Mouse (Mus musculus) T-helper 2 cell (primary cell): Measurements from ENCODE around the gene Pofut1.
"Not testable (repeated sequence)": the region's sequence is repeated elsewhere in the genome, so short reads cannot be mapped to it uniquely, and the experiment has no call there.

Experiments used
- in situ Hi-C: fragments of 300-600 bp; cut with MboI, MseI; formaldehyde crosslinking; loops from one replicate; pipeline ENCODE4 v1.15.1; 2025; ENCODE audit warnings: high pct_unique_total_duplicates

Pofut1 gene

DNA sequence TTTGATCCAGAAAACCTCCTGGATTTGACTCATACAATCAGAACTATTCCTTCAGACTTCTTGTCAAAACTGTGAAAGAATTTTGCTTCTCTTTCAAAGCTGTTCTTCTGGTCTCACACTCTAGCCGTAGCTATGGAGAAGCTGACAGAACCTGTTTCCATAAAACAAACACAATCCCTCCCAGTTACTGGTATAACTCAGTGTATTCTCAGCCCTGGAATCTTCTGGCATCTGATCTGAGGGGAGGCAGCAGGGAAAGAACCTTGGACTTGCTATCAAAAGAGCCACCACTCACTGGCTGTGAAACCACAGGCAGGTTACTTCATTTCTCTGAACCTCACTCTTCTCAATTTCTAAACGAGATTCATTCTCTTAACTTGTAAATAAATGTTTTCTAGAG lies 2.9 kb upstream of the Pofut1 start:
- in situ Hi-C loops: no loop called here

DNA sequence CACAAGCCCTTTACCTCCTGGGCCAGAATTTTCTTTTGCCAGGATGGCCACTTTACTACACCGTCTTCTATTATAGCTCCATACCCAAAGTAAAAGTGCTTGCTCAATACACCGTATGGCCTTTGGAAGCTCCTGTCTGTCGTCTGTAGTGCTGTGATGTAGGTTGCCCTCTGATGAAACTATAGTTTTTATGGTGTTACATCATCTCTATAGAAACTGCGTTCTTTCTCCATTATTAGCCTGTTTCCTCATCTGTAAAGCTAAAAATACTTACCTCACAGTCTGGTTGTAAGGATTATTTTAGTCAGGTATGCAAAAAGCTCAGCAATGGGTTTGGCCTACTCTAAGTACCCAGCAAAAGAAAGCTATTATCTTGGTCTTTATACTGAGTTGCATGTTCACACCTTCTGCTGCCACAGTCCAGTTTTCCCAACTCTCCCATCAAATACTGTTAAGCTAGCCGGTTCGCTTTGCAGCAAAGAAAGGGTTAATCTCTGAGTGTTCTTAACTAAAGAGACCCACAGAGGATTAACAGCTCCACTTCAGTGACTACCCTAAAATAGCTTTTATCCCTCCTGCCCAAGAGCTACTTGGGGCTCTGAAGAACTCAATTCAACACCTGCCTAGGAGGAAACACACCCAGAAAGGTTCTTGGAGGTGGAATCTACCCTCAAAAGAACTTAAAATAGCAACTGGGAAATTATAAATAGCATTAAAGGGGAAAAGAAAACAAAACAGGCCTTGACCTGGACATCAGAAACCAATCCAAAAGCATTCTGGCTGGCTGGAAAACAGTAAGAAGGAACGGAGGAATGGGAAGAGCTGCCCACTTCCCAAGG lies 2.1 kb upstream of the Pofut1 start:
- in situ Hi-C loops: no loop called here

DNA sequence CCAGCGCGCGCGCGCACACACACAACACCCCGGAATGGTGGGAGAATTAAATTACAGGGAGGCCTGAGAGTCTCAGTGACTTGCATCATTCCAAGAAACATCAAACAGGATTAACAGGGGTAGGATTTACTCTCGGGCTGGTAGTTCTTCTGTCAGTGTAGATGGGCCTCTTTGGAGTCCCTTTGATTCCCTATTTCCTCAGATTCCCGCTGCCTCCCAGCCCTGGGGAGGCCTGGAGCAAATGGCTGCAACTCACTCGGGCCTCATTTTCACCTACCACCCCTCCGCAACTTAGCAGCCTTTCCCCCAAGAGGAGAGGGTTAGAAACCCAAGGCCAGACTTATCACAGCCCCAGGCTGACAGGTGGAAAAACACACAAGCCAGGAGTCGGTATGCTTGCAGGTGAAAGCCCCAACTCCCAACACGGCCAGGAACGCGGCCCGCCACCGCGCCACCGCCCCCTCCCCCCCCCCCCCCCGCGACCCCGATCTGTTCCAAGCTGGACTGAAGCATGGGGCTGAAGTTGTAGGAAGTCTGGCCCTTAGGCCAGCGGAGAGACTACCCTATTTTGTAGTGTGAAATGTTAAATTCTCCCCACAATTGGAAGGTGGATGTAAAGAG lies 1.4 kb upstream of the Pofut1 start:
- in situ Hi-C loops: no loop called here

DNA sequence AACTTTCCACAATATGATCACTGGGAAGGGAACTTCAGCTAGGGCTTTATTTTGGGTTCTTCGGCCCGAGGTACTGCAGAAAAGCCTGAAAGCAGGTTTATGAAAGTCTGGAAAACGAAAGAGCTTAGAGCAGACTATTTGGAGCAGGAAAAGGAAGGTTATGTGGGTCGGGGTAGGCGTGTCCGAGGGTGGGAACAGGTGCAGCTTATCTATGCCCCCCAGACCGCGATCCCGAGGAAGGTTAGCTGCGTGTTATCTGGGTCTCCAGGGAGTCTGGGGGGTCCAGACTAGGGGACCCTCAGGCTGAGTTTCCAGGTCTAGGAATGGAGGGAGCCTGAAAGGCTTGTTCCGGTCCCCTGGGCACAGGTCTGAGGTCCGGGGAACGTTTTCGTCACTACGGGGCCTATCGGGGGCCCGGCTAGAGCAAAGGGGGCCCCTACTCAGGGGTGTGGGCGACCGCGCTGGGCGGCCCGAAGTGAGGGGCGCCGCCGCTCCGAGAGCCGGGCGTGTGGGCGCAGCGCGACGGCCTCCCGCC lies 565 bp upstream of the Pofut1 start:
- in situ Hi-C loops: no loop called here

DNA sequence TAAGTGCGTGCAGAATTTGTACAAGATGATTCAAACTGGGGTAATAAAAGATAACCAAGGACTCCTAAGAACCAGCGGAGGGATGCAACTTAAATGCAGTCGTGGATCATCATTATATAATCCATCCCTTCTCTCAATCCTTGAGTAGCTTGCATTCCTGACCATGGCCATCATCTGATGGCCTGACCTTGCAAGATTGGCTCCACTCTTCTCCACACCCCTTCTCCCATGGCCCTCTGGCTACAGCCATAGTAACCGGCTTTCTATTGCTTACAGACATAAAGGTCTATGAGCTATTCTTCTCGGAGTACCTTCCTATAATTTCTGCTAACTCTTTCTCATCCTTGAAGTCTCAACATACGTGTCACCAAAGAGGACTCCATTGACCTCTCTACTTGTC lies 823 bp downstream of the Pofut1 start:
- in situ Hi-C loops: no loop called here

DNA sequence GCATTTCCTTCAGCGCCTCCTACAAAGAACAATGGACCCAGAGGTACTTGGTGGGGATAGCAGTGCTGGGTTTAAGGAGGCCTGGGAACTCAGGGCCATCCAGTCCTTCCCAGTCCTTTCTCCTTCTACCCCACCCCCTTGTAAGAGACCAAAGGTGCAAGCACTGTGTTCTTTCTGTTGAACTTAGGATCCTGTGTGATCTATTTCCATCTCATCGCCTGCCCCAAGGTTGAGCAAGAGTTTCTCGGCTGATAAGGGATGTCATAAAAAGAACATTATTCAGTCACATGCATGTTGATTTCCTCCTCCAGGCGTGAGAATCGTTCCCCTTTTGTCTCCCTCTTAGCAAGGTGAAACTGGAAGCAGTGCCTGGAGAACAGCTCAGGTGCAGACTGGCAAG lies 8.4 kb downstream of the Pofut1 start:
- in situ Hi-C loops: no loop called here

DNA sequence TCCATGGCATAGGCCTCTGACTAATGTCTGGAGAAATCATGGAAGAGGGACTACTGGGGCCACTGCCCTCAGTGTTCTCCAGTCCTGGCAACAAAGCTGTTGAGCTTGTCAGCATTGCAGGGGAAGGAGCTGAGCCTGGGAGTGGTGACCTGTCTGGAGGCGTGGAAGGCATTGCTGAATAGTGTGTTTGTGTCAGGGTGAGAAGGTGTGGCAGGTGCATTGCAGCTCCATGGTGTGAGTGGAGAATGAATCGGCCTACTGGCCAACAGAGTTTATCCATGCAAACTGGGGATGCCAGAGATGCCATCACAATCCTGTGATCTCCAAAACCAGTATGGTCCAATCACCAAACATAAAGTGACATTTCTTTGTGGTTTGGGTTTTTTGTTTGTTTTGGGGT lies 15.3 kb downstream of the Pofut1 start:
- in situ Hi-C loops: no loop called here

DNA sequence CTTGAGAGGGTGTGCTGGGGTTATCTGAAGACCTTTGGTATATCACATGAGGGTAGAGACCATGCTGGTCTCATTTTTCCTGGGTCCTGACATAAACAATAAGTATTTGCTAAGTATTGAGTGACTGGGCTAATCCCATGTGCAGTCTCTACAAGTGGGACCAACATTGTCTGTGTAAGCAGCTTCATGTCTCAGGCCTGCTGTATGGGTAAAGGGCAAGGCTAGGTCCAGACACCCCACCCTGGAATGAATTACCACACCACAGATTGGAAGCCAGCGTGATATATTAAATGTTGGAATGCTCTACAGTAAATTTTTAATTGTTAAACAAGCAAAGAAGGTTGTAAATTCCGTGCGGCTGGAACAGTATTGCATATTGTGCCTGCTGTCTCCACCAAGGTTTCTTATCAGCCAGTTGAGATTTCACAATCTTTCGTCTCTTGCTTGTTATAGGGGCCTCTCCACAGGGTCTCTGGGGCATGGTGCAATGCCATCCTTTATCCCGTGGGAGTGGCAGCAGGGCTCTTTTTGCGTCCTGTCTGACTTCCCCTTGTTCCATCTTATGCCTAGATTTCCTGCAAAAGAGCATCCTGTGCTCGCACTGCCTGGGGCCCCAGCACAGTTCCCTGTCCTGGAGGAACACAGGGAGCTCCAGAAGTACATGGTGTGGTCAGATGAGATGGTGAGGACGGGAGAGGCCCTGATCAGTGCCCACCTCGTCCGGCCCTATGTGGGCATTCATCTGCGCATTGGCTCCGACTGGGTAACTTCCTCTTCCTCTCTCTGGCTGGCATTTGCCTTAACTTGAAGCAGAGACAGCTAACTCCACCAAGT lies 17.9 kb downstream of the Pofut1 start:
- in situ Hi-C loops: no loop called here

DNA sequence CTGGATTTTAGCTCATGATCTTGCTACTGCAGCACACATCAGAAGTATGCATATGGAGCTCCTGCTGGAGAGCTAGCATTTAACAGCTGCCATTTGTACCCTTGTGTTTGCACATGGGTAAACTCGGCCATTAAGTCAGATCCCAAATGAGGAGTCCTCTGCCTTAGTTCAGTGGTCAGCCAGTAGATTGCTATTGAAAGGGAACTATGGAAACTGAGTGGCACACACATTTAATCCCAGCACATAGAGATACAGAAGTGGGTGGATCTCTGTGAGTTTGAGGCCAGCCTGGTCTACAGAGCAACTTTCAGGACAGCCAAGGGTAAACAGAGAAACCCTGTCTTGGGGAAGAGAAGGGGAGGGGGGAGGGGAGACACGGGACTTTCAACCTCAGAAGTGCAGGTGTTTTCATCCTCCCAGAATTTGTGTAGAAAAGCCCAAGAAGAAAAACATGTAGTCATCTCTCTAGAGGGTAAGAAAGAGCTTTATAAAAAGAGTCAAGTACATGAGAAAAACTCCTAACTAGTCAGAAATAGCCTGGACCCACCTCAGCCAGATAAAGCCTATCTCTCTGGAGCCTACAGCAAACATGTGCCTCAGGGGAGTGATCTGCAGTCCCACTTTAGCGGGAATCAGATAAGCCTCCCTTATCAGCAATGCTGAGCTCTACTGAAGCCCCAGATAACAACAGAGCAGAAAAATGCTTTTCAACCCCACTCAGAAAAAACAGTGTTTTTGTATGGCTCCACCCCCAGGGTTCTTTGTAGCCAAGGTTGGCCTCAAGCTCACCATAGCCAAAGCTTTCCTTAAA lies 18.7 kb downstream of the Pofut1 start:
- in situ Hi-C loops: no loop called here

DNA sequence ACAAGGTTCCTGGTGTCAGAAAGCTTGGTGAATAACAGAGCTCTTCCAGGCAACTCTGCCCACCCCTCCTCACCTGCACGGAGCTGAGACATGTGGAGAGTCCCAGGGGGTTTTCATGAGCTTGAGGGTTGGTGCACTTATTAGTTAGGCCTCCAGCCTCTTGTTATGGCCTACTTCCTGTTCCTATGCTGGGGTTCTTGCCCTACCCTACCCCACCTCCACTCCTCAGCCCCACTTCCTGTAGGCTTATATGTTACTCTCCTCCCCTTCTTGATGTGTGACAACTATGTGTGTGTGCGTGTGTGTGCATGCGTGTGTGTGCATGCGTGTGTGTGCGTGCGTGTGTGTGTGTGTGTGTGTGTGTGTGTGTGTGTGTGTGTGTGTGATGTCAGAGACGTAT lies 21.7 kb downstream of the Pofut1 start:
- in situ Hi-C loops: no loop called here

DNA sequence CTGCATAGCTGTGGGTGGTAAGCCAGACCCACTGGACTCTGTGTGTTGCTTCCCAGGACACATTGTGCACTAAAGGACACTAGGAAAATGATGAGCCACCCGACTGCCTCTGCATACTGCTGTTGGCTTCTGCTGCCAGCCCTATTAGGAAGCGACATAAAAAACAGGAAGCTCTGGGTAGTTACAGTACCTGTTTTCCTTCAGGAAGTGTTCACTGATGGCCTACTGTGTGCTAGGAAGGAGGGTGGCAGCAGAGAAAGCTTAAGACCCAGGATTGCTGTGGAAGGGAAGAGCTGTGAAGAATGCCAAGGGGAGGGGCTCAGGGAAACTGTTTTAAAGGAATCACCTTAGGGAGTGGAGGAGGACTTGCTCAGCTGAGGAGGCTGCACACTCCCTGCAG lies 26.0 kb downstream of the Pofut1 start:
- in situ Hi-C loops: no loop called here

DNA sequence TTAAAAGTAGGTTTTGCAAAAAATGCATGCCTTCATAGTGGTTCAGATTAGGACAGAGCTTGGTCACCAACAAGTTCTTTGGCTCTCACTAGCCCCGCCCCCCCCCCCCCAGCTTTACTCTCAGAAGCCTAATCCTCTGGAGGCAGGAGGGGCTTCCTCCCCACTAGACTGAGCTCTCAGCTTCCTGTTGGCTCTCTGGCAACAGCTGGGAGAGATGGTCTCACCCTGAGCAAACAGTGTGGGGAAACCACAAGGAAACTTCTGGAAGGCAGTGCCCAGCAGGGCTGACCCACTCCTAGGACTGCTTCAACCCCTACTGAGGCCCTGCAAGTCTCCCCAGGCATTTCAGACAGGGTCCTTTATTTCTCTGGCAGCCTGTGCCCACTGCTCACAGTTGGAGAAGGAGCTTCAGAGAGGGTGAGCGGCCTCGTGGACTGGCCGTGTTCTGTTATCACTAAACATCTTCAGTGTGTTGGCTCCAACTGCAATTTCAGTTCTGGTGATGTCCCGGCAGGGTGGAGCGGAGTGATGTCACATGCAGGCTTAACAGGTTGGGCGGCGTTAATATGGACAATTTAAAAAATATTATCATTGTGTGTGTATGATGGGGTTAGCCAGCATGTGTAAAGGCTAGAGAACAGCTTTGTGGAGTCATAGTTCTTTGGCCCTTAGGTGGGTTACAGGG lies 29.0 kb downstream of the Pofut1 start:
- in situ Hi-C loops: not testable (repeated sequence)

DNA sequence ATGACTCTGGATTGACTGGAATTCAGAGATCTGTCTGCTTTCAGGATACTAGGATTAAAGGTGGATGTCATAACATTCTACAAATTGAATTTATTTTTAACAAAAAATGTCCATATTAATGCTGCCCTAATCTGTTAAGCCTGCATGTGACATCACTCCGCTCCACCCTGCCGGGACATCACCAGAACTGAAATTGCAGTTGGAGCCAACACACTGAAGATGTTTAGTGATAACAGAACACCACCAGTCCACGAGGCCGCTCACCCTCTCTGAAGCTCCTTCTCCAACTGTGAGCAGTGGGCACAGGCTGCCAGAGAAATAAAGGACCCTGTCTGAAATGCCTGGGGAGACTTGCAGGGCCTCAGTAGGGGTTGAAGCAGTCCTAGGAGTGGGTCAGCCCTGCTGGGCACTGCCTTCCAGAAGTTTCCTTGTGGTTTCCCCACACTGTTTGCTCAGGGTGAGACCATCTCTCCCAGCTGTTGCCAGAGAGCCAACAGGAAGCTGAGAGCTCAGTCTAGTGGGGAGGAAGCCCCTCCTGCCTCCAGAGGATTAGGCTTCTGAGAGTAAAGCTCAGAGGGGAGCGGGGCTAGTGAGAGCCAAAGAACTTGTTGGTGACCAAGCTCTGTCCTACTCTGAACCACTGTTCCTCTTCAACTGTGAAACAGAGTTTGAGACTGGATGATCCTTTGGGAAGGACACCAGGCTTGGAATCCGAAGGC lies 33.0 kb downstream of the Pofut1 start:
- in situ Hi-C loops: not testable (repeated sequence)

DNA sequence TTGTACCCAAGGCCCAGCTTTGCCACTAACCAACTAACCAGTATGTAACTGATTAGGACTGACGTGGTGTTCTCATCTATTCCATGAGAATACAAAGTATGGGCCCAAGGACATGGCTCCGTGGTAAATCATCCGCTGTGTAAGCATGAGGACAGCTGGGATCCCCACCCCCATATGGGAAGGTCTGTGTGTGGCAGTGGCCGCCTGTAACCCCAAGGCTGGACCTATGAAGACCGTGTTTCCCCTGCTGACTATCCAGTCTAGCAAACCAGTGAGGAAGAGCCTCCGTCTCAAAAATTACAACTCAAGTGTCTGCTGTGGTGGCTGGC lies 33.5 kb downstream of the Pofut1 start:
- in situ Hi-C loops: no loop called here

DNA sequence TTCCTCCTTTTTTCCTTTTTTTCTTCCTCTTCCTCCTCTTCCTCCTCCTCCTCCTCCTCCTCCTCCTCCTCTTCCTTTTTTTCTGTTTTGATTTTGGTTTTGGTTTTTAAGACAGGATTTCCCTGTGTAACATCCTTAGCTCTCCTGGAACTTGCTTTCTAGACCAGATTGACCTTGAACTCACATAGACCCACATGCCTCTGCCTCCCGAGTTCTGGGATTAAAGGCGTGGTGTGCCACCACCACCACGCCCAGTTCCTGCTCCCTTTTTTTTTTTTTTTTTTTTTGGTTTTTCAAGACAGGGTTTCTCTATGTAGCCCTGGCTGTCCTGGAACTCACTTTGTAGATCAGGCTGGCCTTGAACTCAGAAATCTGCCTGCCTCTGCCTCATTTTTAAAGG lies 34.2 kb downstream of the Pofut1 start:
- in situ Hi-C loops: not testable (repeated sequence)

DNA sequence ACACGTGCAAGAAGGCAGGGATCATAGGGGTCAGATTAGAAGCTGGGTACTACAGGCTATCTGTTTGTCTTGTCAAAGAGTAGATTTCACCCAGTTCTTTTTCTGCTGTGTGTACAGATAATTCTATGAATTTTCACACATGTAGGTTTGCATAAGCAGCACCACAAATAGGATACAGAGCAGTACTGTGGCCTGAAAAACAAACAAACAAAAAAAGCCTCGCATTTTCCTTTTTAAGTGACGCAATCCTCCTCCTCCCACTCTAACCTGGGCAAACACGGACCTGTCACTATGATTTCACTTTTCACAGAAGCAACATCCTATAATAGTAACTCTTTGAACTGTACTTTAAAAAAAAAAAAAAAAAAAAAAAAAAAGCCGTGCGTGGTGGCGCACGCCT lies 35.1 kb downstream of the Pofut1 start:
- in situ Hi-C loops: no loop called here

DNA sequence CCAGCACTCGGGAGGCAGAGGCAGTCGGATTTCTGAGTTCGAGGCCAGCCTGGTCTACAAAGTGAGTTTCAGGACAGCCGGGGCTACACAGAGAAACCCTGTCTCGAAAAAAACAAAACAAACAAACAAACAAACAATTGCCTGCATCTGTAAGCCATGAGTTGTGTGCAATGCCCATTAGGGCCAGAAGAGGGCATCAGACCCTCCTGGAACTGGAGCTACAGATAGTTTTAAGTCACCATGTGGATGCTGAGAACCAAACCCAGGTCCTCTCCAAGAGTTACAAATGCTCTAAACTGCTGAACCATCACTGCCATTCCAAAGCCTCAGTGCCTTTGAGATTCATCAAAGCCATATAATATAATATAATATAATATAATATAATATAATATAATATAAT lies 35.5 kb downstream of the Pofut1 start:
- in situ Hi-C loops: not testable (repeated sequence)

DNA sequence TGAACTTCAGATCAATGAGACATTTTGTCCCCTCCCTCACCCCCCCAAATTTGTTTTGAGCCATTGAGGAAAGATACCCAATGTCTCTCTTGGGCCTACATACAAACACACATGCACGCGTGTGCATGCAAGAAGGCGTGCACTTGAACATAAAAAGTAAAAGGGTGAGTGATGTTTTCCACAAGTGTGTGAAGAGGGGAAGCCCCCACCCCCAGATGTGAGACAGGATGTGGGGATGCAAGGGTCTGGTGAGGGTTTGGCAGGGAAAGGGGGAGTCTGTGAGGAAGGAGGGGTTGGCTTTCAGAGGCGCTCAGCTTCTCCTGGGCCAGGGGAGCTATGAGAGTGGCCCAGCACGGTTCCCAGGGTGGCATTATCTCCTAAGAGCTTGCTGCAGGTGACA lies 37.0 kb downstream of the Pofut1 start:
- in situ Hi-C loops: no loop called here

DNA sequence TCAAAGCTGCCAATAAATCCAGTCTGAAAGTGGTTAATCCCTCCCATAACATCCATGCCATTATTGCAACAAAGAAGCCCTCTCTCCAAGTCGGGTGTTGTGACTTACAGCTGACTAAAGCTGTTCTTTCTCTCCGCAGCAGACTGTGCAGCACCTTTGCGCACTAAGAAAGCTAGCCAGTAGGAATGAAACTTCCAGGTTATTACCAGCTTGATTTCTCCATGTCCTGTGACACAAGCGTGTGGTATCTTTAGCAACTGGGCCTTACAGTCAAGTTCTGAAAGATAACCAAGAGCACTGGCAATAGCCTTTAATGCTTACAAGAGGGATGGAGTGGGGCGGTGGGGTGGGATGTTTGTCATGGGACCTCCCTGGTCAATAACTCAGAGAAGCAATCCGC lies 42.6 kb downstream of the Pofut1 start:
- in situ Hi-C loops: no loop called here

DNA sequence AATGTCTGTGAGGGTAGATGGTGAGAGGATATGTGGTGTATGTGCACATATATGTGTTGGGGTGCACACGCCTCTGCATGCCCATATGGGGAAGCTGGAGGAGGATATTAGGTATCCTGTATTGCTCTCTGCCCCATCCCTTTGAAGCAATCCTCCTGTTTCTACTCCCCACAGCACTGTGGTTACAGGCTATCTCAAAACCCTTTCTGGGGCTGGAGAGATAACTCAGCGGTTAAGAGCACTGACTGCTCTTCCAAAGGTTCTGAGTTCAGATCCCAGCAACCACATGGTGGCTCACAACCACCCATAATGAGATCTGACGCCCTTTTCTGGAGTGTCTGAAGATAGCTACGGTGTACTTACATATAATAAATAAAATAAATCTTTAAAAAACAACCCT lies 45.2 kb downstream of the Pofut1 start:
- in situ Hi-C loops: no loop called here
